Mouse (Mus musculus): ENCODE measurements around the gene Smim10l1. TPM values are rescaled to one million over a fixed set of nuclear protein-coding genes. Genes with fewer than 3 reads are reported as not detected.

Smim10l1 gene
- total RNA-seq (2017) = 33.4 to 57.3 TPM (median 44.8 TPM) in 3 replicates

GRCm38 (mm10) chr6:133104609-133104921, at the start of gene Smim10l1:
Gene Smim10l1 (plus strand): TSS chr6:133104909.
- no peak for ATAC-seq (replicated peaks; ENCODE audit: insufficient number of reproducible peaks, low FRiP score, low TSS enrichment, poor library complexity, severe bottlenecking)

- ATAC-seq (replicated peaks; ENCODE audit: insufficient number of reproducible peaks, low FRiP score, low TSS enrichment, poor library complexity, severe bottlenecking) = no peak
These were observed 49.0 kb upstream of the Smim10l1 start, which contains the start of gene Tas2r140 for GRCm38 (mm10) chr6:133055716-133056115. Gene Tas2r140 (minus strand): TSS chr6:133055816.

GRCm38 (mm10) chr6:133092226-133092625, 12.5 kb upstream of the Smim10l1 start:
- ATAC-seq (replicated peaks; ENCODE audit: insufficient number of reproducible peaks, low FRiP score, low TSS enrichment, poor library complexity, severe bottlenecking) = no peak

GRCm38 (mm10) chr6:133102430-133102829, 2.3 kb upstream of the Smim10l1 start:
- ATAC-seq (replicated peaks; ENCODE audit: insufficient number of reproducible peaks, low FRiP score, low TSS enrichment, poor library complexity, severe bottlenecking) = no peak

- ATAC-seq (replicated peaks; ENCODE audit: insufficient number of reproducible peaks, low FRiP score, low TSS enrichment, poor library complexity, severe bottlenecking) = peak; percentile 83
These were observed 482 bp downstream of the Smim10l1 start for GRCm38 (mm10) chr6:133104922-133105859.

Other genes with a start within 250 kb of the Smim10l1 start
- not detected in 3 replicates for gene Tas2r116, start 249.5 kb upstream of the Smim10l1 start, total RNA-seq (2017)
- not detected in 3 replicates for gene Tas2r110, start 236.9 kb upstream of the Smim10l1 start, total RNA-seq (2017)
- not detected in 3 replicates for gene Tas2r113, start 211.9 kb upstream of the Smim10l1 start, total RNA-seq (2017)
- not detected in 3 replicates for gene Tas2r125, start 195.3 kb upstream of the Smim10l1 start, total RNA-seq (2017)
- not detected in 3 replicates for gene Tas2r129, start 153.8 kb upstream of the Smim10l1 start, total RNA-seq (2017)
- not detected in 3 replicates for gene Tas2r131, start 147.0 kb upstream of the Smim10l1 start, total RNA-seq (2017)
- gene Tas2r109, start 123.9 kb upstream of the Smim10l1 start, total RNA-seq (2017) = not detected in 3 replicates
- gene Tas2r103, start 67.8 kb upstream of the Smim10l1 start, total RNA-seq (2017) = not detected in 3 replicates
- 0.32 TPM in 1 of 3 replicates, not detected in the others for gene Tas2r140, start 49.1 kb upstream of the Smim10l1 start, total RNA-seq (2017)
- not detected in 3 replicates for gene 5530400C23Rik, start 187.3 kb downstream of the Smim10l1 start, total RNA-seq (2017)

All from monocyte, adult 5-6 weeks (primary cell).